Mouse (Mus musculus): ENCODE measurements around the gene Ckmt2.

GRCm38 (mm10) chr13:91918764-91919163 is 42.1 kb upstream of the Ckmt2 start:
- TF ChIP-seq POLR2A (IDR thresholded peaks at IDR 0.05; ENCODE audit: insufficient read length, low read depth) (no peak), REST (IDR thresholded peaks at IDR 0.05; ENCODE audit: insufficient read depth, insufficient read length) (no peak), TCF12 (IDR thresholded peaks at IDR 0.05; ENCODE audit: insufficient read depth, poor library complexity, severe bottlenecking) (no peak), CEBPB (IDR thresholded peaks at IDR 0.05; ENCODE audit: insufficient read depth, poor library complexity, severe bottlenecking) (no peak), MYOD1 (IDR thresholded peaks at IDR 0.05; ENCODE audit: control insufficient read depth in 1 of 3, insufficient read length in 2 of 3, low read depth in 2 of 3) (no peak), MYOG (IDR thresholded peaks at IDR 0.05; ENCODE audit: control insufficient read depth in 1 of 3, insufficient read depth in 1 of 3, insufficient read length in 2 of 3, low read depth in 2 of 3) (no peak), SRF (IDR thresholded peaks at IDR 0.05; ENCODE audit: control insufficient read depth, insufficient read length, low read depth) (no peak), POLR2AphosphoS2 (IDR thresholded peaks at IDR 0.05; ENCODE audit: insufficient read length, low read depth) (no peak), MAX (IDR thresholded peaks at IDR 0.05; ENCODE audit: low read depth) (no peak), E2F4 (IDR thresholded peaks at IDR 0.05; ENCODE audit: insufficient read depth) (no peak), USF1 (IDR thresholded peaks at IDR 0.05; ENCODE audit: low read depth) (no peak), TCF3 (IDR thresholded peaks at IDR 0.05; ENCODE audit: insufficient read length, low read depth) (no peak)
